Mouse (Mus musculus) macrophage (primary cell): ENCODE data around the gene Epb42. TPM values are rescaled to one million over a fixed set of nuclear protein-coding genes. Genes with fewer than 3 reads are reported as not detected.

ENCODE experiments used
- H3K27ac ChIP-seq: fragments of 350-480 bp; formaldehyde crosslinking; 2 replicates; pipeline ENCODE4 v1.9.0; 2021
- H3K36me3 ChIP-seq: fragments of 350-480 bp; formaldehyde crosslinking; 2 replicates; pipeline ENCODE4 v1.9.0; 2021; ENCODE audit errors: inconsistent target
- H3K4me3 ChIP-seq: fragments of 350-480 bp; formaldehyde crosslinking; 2 replicates; pipeline ENCODE4 v1.9.0; 2021; ENCODE audit errors: inconsistent target
- H3K79me2 ChIP-seq: fragments of 350-480 bp; formaldehyde crosslinking; 2 replicates; pipeline ENCODE4 v1.9.0; 2021; ENCODE audit errors: inconsistent target
- WGBS: methylation state at CpG from one replicate; pipeline ENCODE4 v1.1.7; 2026; ENCODE audit warnings: inconsistent platforms; ENCODE audit not compliant: missing documents; 5-methylcytosine and 5-hydroxymethylcytosine counted together
- polyA plus RNA-seq: library from polyadenylated mRNA; stranded (reverse); fragments of 250-400 nt; gene quantifications from 3 replicates; pipeline ENCODE4 v1.2.4, GENCODE M21; 2018; ENCODE audit warnings: inconsistent platforms
- total RNA-seq, 78 experiments: library from RNA; depleted of rRNA; stranded (reverse); fragments of 250-400 nt; gene quantifications; 1 replicate in 9 of 78; 2 replicates in 24 of 78; 3 replicates in 43 of 78; 4 replicates in 2 of 78; pipeline ENCODE4 v1.2.4; 2018; ENCODE audit warnings: inconsistent platforms in 56 of 78

Gene Epb42
- total RNA-seq (2018; cell fraction: chromatin; rRNA removed) = not detected
- not detected for total RNA-seq (2018; cell fraction: cytosol; rRNA removed)
- not detected for total RNA-seq (2018; cell fraction: nucleus; rRNA removed)
- polyA plus RNA-seq = not detected in 3 replicates

- 50% methylated on average over 5 of the region's 5 CpGs for WGBS
- Histone ChIP-seq H3K4me3 (no peak within 1 kb of the TSS), H3K27ac (no peak within 1 kb of the TSS)
Measured at GRCm38 (mm10) chr2:121036733-121037341, at the start of gene Epb42. TSS of gene Epb42 (minus strand) at chr2:121037072.

GRCm38 (mm10) chr2:121085480-121086185 is 48.8 kb upstream of the Epb42 start, which contains the start of gene Tgm5:
TSS of gene Tgm5 (minus strand) at chr2:121085841.
- H3K79me2 ChIP-seq = no peaks in the 10 kb centered on the region
- H3K4me3 ChIP-seq = no peak within 1 kb of the TSS
- no peak within 1 kb of the TSS for H3K27ac ChIP-seq
- no peaks in the 10 kb centered on the region for H3K36me3 ChIP-seq
- 23% methylated on average over 6 of the region's 6 CpGs for WGBS

More at GRCm38 (mm10) chr2:121036733-121037341, at the start of gene Epb42:
- no peaks in the 10 kb centered on the region for H3K36me3 ChIP-seq
- no peaks in the 10 kb centered on the region for H3K79me2 ChIP-seq

- Histone ChIP-seq H3K27ac (no peak overlapping the region), H3K79me2 (no peaks in the 10 kb centered on the region), H3K36me3 (no peaks in the 10 kb centered on the region), H3K4me3 (no peak overlapping the region)
- 0% methylated on average over 1 of the region's 1 CpGs for WGBS
Measured at GRCm38 (mm10) chr2:121082626-121083025, 45.8 kb upstream of the Epb42 start.

- no peaks in the 10 kb centered on the region for H3K79me2 ChIP-seq
- WGBS = 18% methylated on average over 7 of the region's 7 CpGs
- no peaks in the 10 kb centered on the region for H3K36me3 ChIP-seq
- H3K4me3 ChIP-seq = no peak overlapping the region
- H3K27ac ChIP-seq = no peak overlapping the region
Measured at GRCm38 (mm10) chr2:121074747-121075146, 37.9 kb upstream of the Epb42 start.

GRCm38 (mm10) chr2:121071871-121072270 is 35.0 kb upstream of the Epb42 start:
- H3K79me2 ChIP-seq = no peaks in the 10 kb centered on the region
- WGBS = 94% methylated on average over 6 of the region's 6 CpGs
- H3K4me3 ChIP-seq = no peak overlapping the region

GRCm38 (mm10) chr2:121069506-121069905 is 32.6 kb upstream of the Epb42 start:
- H3K79me2 ChIP-seq = no peaks in the 10 kb centered on the region
- no peak overlapping the region for H3K4me3 ChIP-seq
- H3K36me3 ChIP-seq = no peaks in the 10 kb centered on the region
- WGBS = 94% methylated on average over 6 of the region's 6 CpGs
- no peak overlapping the region for H3K27ac ChIP-seq

More at GRCm38 (mm10) chr2:121071871-121072270, 35.0 kb upstream of the Epb42 start:
- Histone ChIP-seq H3K27ac (no peak overlapping the region), H3K36me3 (no peaks in the 10 kb centered on the region)

- no peaks in the 10 kb centered on the region for H3K36me3 ChIP-seq
- H3K27ac ChIP-seq = no peak overlapping the region
- 79% methylated on average over 4 of the region's 4 CpGs for WGBS
- no peaks in the 10 kb centered on the region for H3K79me2 ChIP-seq
- no peak overlapping the region for H3K4me3 ChIP-seq
Measured at GRCm38 (mm10) chr2:121067116-121067515, 30.2 kb upstream of the Epb42 start.

GRCm38 (mm10) chr2:121061315-121061714 is 24.4 kb upstream of the Epb42 start:
- Histone ChIP-seq H3K36me3 (no peaks in the 10 kb centered on the region), H3K4me3 (no peak overlapping the region), H3K27ac (no peak overlapping the region), H3K79me2 (no peaks in the 10 kb centered on the region)
- WGBS = 94% methylated on average over 2 of the region's 2 CpGs

GRCm38 (mm10) chr2:121057997-121058396 is 21.1 kb upstream of the Epb42 start:
- H3K27ac ChIP-seq = no peak overlapping the region
- no peaks in the 10 kb centered on the region for H3K79me2 ChIP-seq
- H3K4me3 ChIP-seq = no peak overlapping the region
- WGBS = 82% methylated on average over 6 of the region's 6 CpGs
- H3K36me3 ChIP-seq = no peaks in the 10 kb centered on the region

- no peaks in the 10 kb centered on the region for H3K79me2 ChIP-seq
- 88% methylated on average over 6 of the region's 6 CpGs for WGBS
- no peaks in the 10 kb centered on the region for H3K36me3 ChIP-seq
- H3K4me3 ChIP-seq = no peak overlapping the region
- no peak overlapping the region for H3K27ac ChIP-seq
Measured at GRCm38 (mm10) chr2:121055915-121056314, 19.0 kb upstream of the Epb42 start.

- no peak overlapping the region for H3K27ac ChIP-seq
- no peaks in the 10 kb centered on the region for H3K36me3 ChIP-seq
- H3K4me3 ChIP-seq = no peak overlapping the region
- no peaks in the 10 kb centered on the region for H3K79me2 ChIP-seq
- WGBS = 73% methylated on average over 2 of the region's 2 CpGs
Measured at GRCm38 (mm10) chr2:121054060-121054459, 17.2 kb upstream of the Epb42 start.

- Histone ChIP-seq H3K79me2 (no peaks in the 10 kb centered on the region), H3K36me3 (no peaks in the 10 kb centered on the region), H3K4me3 (no peak overlapping the region), H3K27ac (no peak overlapping the region)
- WGBS = 100% methylated on average over 4 of the region's 5 CpGs
Measured at GRCm38 (mm10) chr2:121052176-121052575, 15.3 kb upstream of the Epb42 start.

GRCm38 (mm10) chr2:121045653-121046052 is 8.8 kb upstream of the Epb42 start:
- H3K4me3 ChIP-seq = no peak overlapping the region
- H3K79me2 ChIP-seq = no peaks in the 10 kb centered on the region
- WGBS = 91% methylated on average over 4 of the region's 4 CpGs
- no peak overlapping the region for H3K27ac ChIP-seq
- no peaks in the 10 kb centered on the region for H3K36me3 ChIP-seq

GRCm38 (mm10) chr2:121041098-121041497 is 4.2 kb upstream of the Epb42 start:
- Histone ChIP-seq H3K4me3 (no peak overlapping the region), H3K79me2 (no peaks in the 10 kb centered on the region), H3K36me3 (no peaks in the 10 kb centered on the region), H3K27ac (no peak overlapping the region)
- WGBS = 30% methylated on average over 5 of the region's 5 CpGs

- no peak overlapping the region for H3K27ac ChIP-seq
- H3K79me2 ChIP-seq = no peaks in the 10 kb centered on the region
- WGBS = 100% methylated on average over 1 of the region's 1 CpGs
- no peaks in the 10 kb centered on the region for H3K36me3 ChIP-seq
- no peak overlapping the region for H3K4me3 ChIP-seq
Measured at GRCm38 (mm10) chr2:121039382-121039781, 2.5 kb upstream of the Epb42 start.
